Mouse (Mus musculus) natural killer cell, adult 2 months (primary cell): Measurements from ENCODE around the gene Ninj1.

Experiments
- DNase-seq, 2 experiments: peaks; one replicate each; pipeline ENCODE4 v3.0.0; 2022; ENCODE audit warnings: low spot score in 2 of 2

The Ninj1 gene

GRCm38 (mm10) chr13:49187288-49188218 is at the start of gene Ninj1:
Gene Ninj1 (plus strand): TSS chr13:49187485.
- peak; percentile 91 to 92 for DNase-seq

GRCm38 (mm10) chr13:49140567-49140966 is 46.7 kb upstream of the Ninj1 start:
- no peak for DNase-seq

GRCm38 (mm10) chr13:49142396-49142795 is 44.9 kb upstream of the Ninj1 start:
- DNase-seq = no peak

- DNase-seq = no peak
Observed at GRCm38 (mm10) chr13:49143323-49143722, 44.0 kb upstream of the Ninj1 start.

GRCm38 (mm10) chr13:49144451-49144850 is 42.8 kb upstream of the Ninj1 start:
- no peak for DNase-seq

GRCm38 (mm10) chr13:49145396-49145795 is 41.9 kb upstream of the Ninj1 start:
- DNase-seq = no peak

- DNase-seq = no peak
Observed at GRCm38 (mm10) chr13:49146040-49146697, 41.1 kb upstream of the Ninj1 start.

GRCm38 (mm10) chr13:49146698-49147006 is 40.6 kb upstream of the Ninj1 start:
- DNase-seq = no peak

GRCm38 (mm10) chr13:49147007-49147857 is 40.1 kb upstream of the Ninj1 start:
- DNase-seq = no peak

GRCm38 (mm10) chr13:49147858-49148226 is 39.4 kb upstream of the Ninj1 start, which contains the start of gene Wnk2:
Gene Wnk2 (minus strand): TSS chr13:49148014.
- DNase-seq = peak in 1 of 2 experiments; percentile 45

- no peak for DNase-seq
Observed at GRCm38 (mm10) chr13:49148687-49149086, 38.6 kb upstream of the Ninj1 start.

GRCm38 (mm10) chr13:49154028-49154427 is 33.3 kb upstream of the Ninj1 start:
- no peak for DNase-seq

- no peak for DNase-seq
Observed at GRCm38 (mm10) chr13:49154621-49155020, 32.7 kb upstream of the Ninj1 start.

- DNase-seq = no peak
Observed at GRCm38 (mm10) chr13:49156645-49157044, 30.6 kb upstream of the Ninj1 start.

GRCm38 (mm10) chr13:49158040-49158713 is 29.1 kb upstream of the Ninj1 start:
- DNase-seq = no peak

GRCm38 (mm10) chr13:49161236-49161635 is 26.0 kb upstream of the Ninj1 start:
- no peak for DNase-seq

- no peak for DNase-seq
Observed at GRCm38 (mm10) chr13:49162722-49163121, 24.6 kb upstream of the Ninj1 start.

GRCm38 (mm10) chr13:49163645-49164044 is 23.6 kb upstream of the Ninj1 start:
- no peak for DNase-seq

GRCm38 (mm10) chr13:49167081-49167480 is 20.2 kb upstream of the Ninj1 start:
- no peak for DNase-seq

GRCm38 (mm10) chr13:49169448-49170207 is 17.7 kb upstream of the Ninj1 start:
- DNase-seq = peak; percentile 63 to 67

- no peak for DNase-seq
Observed at GRCm38 (mm10) chr13:49170623-49171022, 16.7 kb upstream of the Ninj1 start.
